Mouse (Mus musculus) limb, embryonic 13.5 days (tissue): Measurements from ENCODE around the gene Flywch2. TPM values are rescaled to one million over a fixed set of nuclear protein-coding genes. Genes with fewer than 3 reads are reported as not detected.

Source experiments
- ATAC-seq: fragments of 200-750 bp; cut with Nextera tagmentation; 2 replicates; pipeline ENCODE4 v1.8.0; 2017; ENCODE audit warnings: low read depth, moderate number of reproducible peaks, moderate TSS enrichment; ENCODE audit not compliant: low FRiP score
- H3K27ac ChIP-seq: fragments of 300-500 bp; sonication (generic); 2 replicates; pipeline ENCODE4 v1.5.1; 2015; ENCODE audit warnings: inconsistent platforms, mild to moderate bottlenecking, moderate library complexity
- H3K27me3 ChIP-seq: fragments of 300-500 bp; sonication (generic); 2 replicates; pipeline ENCODE4 v1.6.1; 2015; ENCODE audit warnings: mild to moderate bottlenecking, inconsistent platforms
- H3K36me3 ChIP-seq: fragments of 300-500 bp; sonication (generic); 2 replicates; pipeline ENCODE4 v1.6.1; 2015; ENCODE audit warnings: inconsistent platforms, mild to moderate bottlenecking, moderate library complexity
- H3K4me1 ChIP-seq: fragments of 300-500 bp; sonication (generic); 2 replicates; pipeline ENCODE4 v1.6.1; 2015; ENCODE audit warnings: inconsistent platforms
- H3K4me2 ChIP-seq: fragments of 300-500 bp; sonication (generic); replicated peaks from 2 replicates; pipeline ENCODE4 v1.6.1; 2015; ENCODE audit warnings: inconsistent platforms, mild to moderate bottlenecking, moderate library complexity
- H3K4me3 ChIP-seq: fragments of 300-500 bp; sonication (generic); 2 replicates; pipeline ENCODE4 v1.5.1; 2015; ENCODE audit warnings: moderate library complexity, mild to moderate bottlenecking, inconsistent platforms
- H3K9ac ChIP-seq: fragments of 300-500 bp; sonication (generic); 2 replicates; pipeline ENCODE4 v1.6.1; 2015; ENCODE audit warnings: mild to moderate bottlenecking, inconsistent platforms
- H3K9me3 ChIP-seq: fragments of 300-500 bp; sonication (generic); 2 replicates; pipeline ENCODE4 v1.6.1; 2016; ENCODE audit warnings: inconsistent platforms
- WGBS: fragments of 180-500 bp; shearing (Covaris S2); methylation state at CpG from one replicate; pipeline ENCODE4 v1.1.7; 2015; 5-methylcytosine and 5-hydroxymethylcytosine counted together
- polyA plus RNA-seq: library from polyadenylated mRNA; unstranded; fragments of >200 nt; fragmentation: Nextera tagmentation; extraction: Ambion mirVana; gene quantifications from 2 replicates; pipeline ENCODE4 v1.2.1, GENCODE M21; 2015

Gene Flywch2
- polyA plus RNA-seq, 1 experiment from 2014 or later = 68.0 TPM

GRCm38 (mm10) chr17:23762976-23763375, 22.9 kb downstream of the Flywch2 start:
- whole genome bisulfite sequencing = 94% methylated on average over 11 of the region's 11 CpGs

DNA sequence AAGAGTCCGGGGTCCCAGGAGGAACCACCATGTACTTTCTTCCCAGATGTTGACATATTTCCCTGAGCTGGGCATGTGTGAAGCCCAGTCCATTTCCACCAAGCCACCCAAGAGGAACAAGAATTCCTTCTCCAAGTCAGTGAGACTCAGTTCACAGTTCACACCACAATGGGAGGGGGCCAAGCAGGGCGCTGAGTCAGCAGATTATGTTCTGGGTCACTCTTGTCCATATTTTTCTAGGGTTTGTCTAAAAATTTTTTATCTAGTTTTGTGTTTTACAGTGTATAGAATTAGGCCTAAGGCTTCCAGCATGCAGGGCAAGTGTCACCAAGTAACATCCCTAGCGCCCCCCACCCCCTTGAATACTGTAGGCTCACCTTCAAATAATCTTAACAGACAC, 24.7 kb downstream of the Flywch2 start:
- peaks cover 69% of the 10 kb centered on the region for H3K36me3 ChIP-seq
- ATAC-seq = no peak

More at GRCm38 (mm10) chr17:23762976-23763375, 22.9 kb downstream of the Flywch2 start:
- Histone ChIP-seq H3K36me3 (peaks cover 53% of the 10 kb centered on the region), H3K4me3 (no peak overlapping the region), H3K4me2 (no peak overlapping the region), H3K27me3 (no peaks in the 10 kb centered on the region), H3K27ac (no peak overlapping the region), H3K9ac (no peak overlapping the region), H3K9me3 (no peaks in the 10 kb centered on the region), H3K4me1 (no peaks in the 10 kb centered on the region)
- ATAC-seq = no peak

GRCm38 (mm10) chr17:23760231-23760630, 25.6 kb downstream of the Flywch2 start:
- WGBS = 89% methylated on average over 9 of the region's 9 CpGs
- Histone ChIP-seq H3K4me1 (no peaks in the 10 kb centered on the region), H3K4me3 (no peak overlapping the region), H3K9ac (no peak overlapping the region), H3K9me3 (no peaks in the 10 kb centered on the region), H3K4me2 (no peak overlapping the region), H3K36me3 (peaks cover 78% of the 10 kb centered on the region), H3K27me3 (no peaks in the 10 kb centered on the region), H3K27ac (no peak overlapping the region)
- ATAC-seq = no peak

More for the DNA sequence above, 24.7 kb downstream of the Flywch2 start:
- H3K9ac ChIP-seq = no peak overlapping the region
- H3K27me3 ChIP-seq = no peaks in the 10 kb centered on the region
- H3K4me3 ChIP-seq = no peak overlapping the region
- H3K4me1 ChIP-seq = no peaks in the 10 kb centered on the region
- H3K9me3 ChIP-seq = no peaks in the 10 kb centered on the region
- H3K27ac ChIP-seq = no peak overlapping the region
- no peak overlapping the region for H3K4me2 ChIP-seq
- WGBS = 98% methylated on average over 3 of the region's 3 CpGs

DNA sequence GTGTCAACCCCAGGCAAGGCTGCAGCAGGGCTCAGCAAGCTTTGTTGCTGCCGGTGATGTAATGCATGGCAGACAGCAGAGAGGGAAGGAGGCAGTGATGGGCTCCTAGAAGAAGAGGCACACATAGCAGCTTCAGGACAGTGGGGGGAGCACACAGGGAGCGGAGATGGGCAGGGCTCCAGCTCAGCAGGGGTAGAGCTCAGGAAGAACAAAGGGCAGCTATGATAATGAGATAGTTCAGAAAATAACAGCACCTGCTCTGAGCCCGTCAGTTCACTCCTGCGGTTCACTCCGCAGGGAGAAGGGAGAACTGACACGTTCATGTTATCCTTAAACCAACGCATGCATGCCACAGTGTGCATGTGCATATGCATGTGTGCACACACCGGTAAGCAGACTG, 27.1 kb downstream of the Flywch2 start:
- H3K27me3 ChIP-seq = no peaks in the 10 kb centered on the region
- H3K9ac ChIP-seq = no peak overlapping the region
- H3K27ac ChIP-seq = no peak overlapping the region
- H3K36me3 ChIP-seq = peaks cover 91% of the 10 kb centered on the region
- H3K9me3 ChIP-seq = no peaks in the 10 kb centered on the region
- no peak for ATAC-seq
- no peak overlapping the region for H3K4me2 ChIP-seq
- no peak overlapping the region for H3K4me3 ChIP-seq
- no peaks in the 10 kb centered on the region for H3K4me1 ChIP-seq
- 87% methylated on average over 8 of the region's 8 CpGs for WGBS

- H3K27me3 ChIP-seq = no peaks in the 10 kb centered on the region
- H3K9me3 ChIP-seq = no peaks in the 10 kb centered on the region
- no peak overlapping the region for H3K9ac ChIP-seq
- H3K36me3 ChIP-seq = peaks cover 98% of the 10 kb centered on the region
- no peak for ATAC-seq
- 93% methylated on average over 9 of the region's 9 CpGs for WGBS
- H3K27ac ChIP-seq = no peak overlapping the region
- H3K4me3 ChIP-seq = no peak overlapping the region
- H3K4me1 ChIP-seq = no peaks in the 10 kb centered on the region
- no peak overlapping the region for H3K4me2 ChIP-seq
Measured at GRCm38 (mm10) chr17:23757581-23757980, 28.3 kb downstream of the Flywch2 start.

GRCm38 (mm10) chr17:23755689-23756088, 30.2 kb downstream of the Flywch2 start:
- no peak overlapping the region for H3K27ac ChIP-seq
- no peak overlapping the region for H3K4me2 ChIP-seq
- no peak overlapping the region for H3K9ac ChIP-seq
- no peaks in the 10 kb centered on the region for H3K4me1 ChIP-seq
- ATAC-seq = no peak
- peaks cover 96% of the 10 kb centered on the region for H3K36me3 ChIP-seq
- 97% methylated on average over 13 of the region's 13 CpGs for WGBS
- H3K27me3 ChIP-seq = no peaks in the 10 kb centered on the region
- H3K9me3 ChIP-seq = no peaks in the 10 kb centered on the region
- no peak overlapping the region for H3K4me3 ChIP-seq

DNA sequence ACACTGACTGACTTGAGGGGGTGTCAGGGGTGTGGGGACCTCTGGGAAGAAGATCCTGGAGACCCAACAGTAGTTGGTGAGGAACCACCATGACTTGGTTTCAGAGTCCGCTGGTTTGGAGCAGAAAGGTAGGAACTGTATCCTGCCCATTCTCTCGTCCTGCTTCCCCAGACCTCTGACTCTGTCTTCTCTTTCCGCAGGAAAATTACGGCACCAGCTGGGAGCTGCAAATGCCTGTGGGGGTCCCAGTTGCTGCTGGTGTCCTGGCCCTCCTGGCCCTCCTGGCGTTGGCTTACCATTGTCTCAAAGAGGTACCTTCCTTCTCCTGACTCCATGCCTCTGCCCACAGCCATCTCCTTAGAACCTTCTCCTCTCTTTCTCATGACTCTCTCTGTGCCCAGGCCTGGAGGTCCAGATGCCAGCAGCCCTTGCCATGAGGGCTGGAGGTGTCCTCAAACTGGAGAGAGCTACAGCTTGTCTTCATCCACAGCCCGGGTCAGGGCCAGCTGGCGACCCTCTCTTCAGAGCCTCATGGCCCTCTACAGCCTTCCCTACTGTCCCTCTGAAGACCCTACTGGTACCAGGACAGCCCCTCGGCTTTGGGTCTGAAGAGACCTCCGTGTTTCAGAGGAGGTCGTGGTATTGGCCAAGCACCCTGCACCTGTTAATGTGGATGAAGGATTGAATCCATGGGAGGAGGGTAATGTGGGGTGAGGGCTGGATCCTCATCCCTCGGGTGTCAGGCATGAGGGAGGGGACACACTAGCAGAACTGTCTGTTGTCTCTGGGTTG, 36.3 kb downstream of the Flywch2 start:
- Histone ChIP-seq H3K4me2 (peak overlapping the region; percentile 46), H3K4me3 (0 out of 2 replicates have a peak overlapping the region, but pooled peaks have one; percentile 1), H3K36me3 (peaks cover 39% of the 10 kb centered on the region), H3K27ac (no peak overlapping the region), H3K9ac (no peak overlapping the region), H3K4me1 (peaks cover 24% of the 10 kb centered on the region), H3K27me3 (peaks cover 36% of the 10 kb centered on the region), H3K9me3 (no peaks in the 10 kb centered on the region)
- ATAC-seq = no peak
- WGBS = 75% methylated on average over 11 of the region's 11 CpGs

- Histone ChIP-seq H3K36me3 (peaks cover 31% of the 10 kb centered on the region), H3K27me3 (peaks cover 44% of the 10 kb centered on the region), H3K9me3 (no peaks in the 10 kb centered on the region), H3K4me3 (0 out of 2 replicates have a peak overlapping the region, but pooled peaks have one; percentile 1), H3K27ac (no peak overlapping the region), H3K4me1 (peaks cover 26% of the 10 kb centered on the region), H3K9ac (no peak overlapping the region), H3K4me2 (peak overlapping the region; percentile 46)
- no peak for ATAC-seq
- 32% methylated on average over 10 of the region's 10 CpGs for WGBS
Measured at GRCm38 (mm10) chr17:23748631-23749391, 37.1 kb downstream of the Flywch2 start.

DNA sequence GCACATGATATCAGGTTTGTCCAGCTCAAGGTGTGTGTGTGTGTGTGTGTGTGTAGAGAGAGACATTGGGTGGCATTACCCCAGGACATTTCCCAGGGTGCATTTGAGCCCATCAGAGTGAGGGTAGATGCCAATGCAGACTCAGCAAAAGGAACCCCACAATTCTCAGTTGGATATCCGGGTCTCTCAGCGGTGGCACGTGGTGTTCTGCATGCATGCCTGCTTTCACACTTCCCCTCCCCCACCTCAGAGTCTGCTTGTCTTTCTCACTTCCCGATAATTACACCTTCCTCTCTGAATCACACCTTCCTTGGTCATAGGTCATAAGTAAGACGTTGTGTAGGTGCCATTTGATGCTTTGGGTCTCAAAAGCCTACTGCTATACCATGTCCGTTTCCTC, 37.9 kb downstream of the Flywch2 start:
- H3K9me3 ChIP-seq = no peaks in the 10 kb centered on the region
- H3K36me3 ChIP-seq = peaks cover 24% of the 10 kb centered on the region
- H3K4me2 ChIP-seq = no peak overlapping the region
- H3K27me3 ChIP-seq = peaks cover 52% of the 10 kb centered on the region
- 29% methylated on average over 6 of the region's 6 CpGs for WGBS
- peaks cover 26% of the 10 kb centered on the region for H3K4me1 ChIP-seq
- no peak for ATAC-seq
- no peak overlapping the region for H3K27ac ChIP-seq
- H3K9ac ChIP-seq = no peak overlapping the region
- H3K4me3 ChIP-seq = no peak overlapping the region

DNA sequence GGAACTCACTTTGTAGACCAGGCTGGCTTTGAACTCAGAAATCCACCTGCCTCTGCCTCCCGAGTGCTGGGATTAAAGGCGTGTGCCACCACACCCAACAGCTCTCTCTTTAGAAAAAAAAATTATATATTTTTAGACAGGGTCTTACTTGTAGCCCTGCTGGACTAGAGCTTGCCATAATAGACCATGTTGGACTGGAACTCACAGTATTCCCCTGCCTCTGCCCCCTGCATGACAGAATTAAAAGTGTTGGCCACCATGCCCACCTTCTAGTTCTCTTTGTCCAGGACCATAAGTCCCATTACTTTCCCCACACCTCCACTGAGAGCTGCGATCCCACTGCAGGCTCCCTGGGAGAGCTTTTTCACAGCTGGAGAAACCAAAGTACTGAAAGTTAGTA, 38.4 kb downstream of the Flywch2 start:
- Histone ChIP-seq H3K9ac (no peak overlapping the region), H3K27ac (no peak overlapping the region), H3K4me3 (no peak overlapping the region), H3K4me1 (peaks cover 29% of the 10 kb centered on the region), H3K4me2 (no peak overlapping the region), H3K27me3 (peaks cover 57% of the 10 kb centered on the region), H3K9me3 (no peaks in the 10 kb centered on the region), H3K36me3 (peaks cover 18% of the 10 kb centered on the region)
- WGBS = 80% methylated on average over 3 of the region's 3 CpGs
- ATAC-seq = no peak

DNA sequence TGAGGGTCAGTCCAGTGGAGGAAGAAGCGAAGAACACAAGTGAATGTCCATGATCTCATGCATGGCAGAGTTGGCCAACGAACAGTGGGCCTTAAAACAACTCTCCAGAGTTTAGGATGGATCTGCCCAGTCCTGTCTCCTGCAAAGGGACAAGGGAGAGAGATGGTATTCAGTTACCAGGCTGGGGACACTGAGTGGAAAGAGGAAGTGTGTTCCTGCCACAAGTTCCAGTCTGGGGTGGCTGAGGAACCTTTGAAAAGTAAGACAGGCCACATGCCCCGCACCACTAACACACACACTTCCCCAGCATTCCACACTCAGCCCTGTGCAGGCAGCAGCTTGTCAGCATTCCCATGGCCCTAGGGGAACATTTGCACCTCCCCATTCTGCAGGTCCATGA, 39.1 kb downstream of the Flywch2 start:
- peaks cover 35% of the 10 kb centered on the region for H3K4me1 ChIP-seq
- WGBS = 78% methylated on average over 3 of the region's 3 CpGs
- H3K4me2 ChIP-seq = no peak overlapping the region

GRCm38 (mm10) chr17:23746311-23746710, 39.6 kb downstream of the Flywch2 start:
- peaks cover 35% of the 10 kb centered on the region for H3K4me1 ChIP-seq
- H3K4me2 ChIP-seq = peak overlapping the region; percentile 68
- peak overlapping the region; percentile 42; the same call in 1 of the 2 replicates for H3K4me3 ChIP-seq
- peaks cover 6% of the 10 kb centered on the region for H3K36me3 ChIP-seq
- no peak overlapping the region for H3K27ac ChIP-seq
- no peak for ATAC-seq
- 2% methylated on average over 12 of the region's 12 CpGs for WGBS
- H3K9ac ChIP-seq = no peak overlapping the region
- H3K27me3 ChIP-seq = peaks cover 69% of the 10 kb centered on the region
- H3K9me3 ChIP-seq = no peaks in the 10 kb centered on the region

More for the DNA sequence above, 39.1 kb downstream of the Flywch2 start:
- H3K9me3 ChIP-seq = no peaks in the 10 kb centered on the region
- ATAC-seq = no peak
- H3K27ac ChIP-seq = no peak overlapping the region
- H3K4me3 ChIP-seq = no peak overlapping the region
- peaks cover 64% of the 10 kb centered on the region for H3K27me3 ChIP-seq
- H3K9ac ChIP-seq = no peak overlapping the region
- peaks cover 11% of the 10 kb centered on the region for H3K36me3 ChIP-seq
